Mouse (Mus musculus) megakaryocyte, embryonic 14.5 days (primary cell): ENCODE measurements at regions not wholly inside any gene's neighbourhood (a gene's known extent, or its start where the extent isn't known, plus 50 kb on each side); places are given as distances from the start of the nearest gene placed in this dataset.

Source experiments
- FLI1 ChIP-seq: IDR thresholded peaks from 2 replicates; pipeline ENCODE4 v1.6.1; 2012; ENCODE audit warnings: low read length, inconsistent platforms, mixed read lengths
- GATA1 ChIP-seq: IDR thresholded peaks from 3 replicates; pipeline ENCODE4 v1.6.1; 2012; ENCODE audit warnings: mixed read lengths, low read length, inconsistent platforms, borderline replicate concordance

- no peak for TF ChIP-seq GATA1
- TF ChIP-seq FLI1: no peak
Measured at GRCm38 (mm10) chr7:68621080-68621479, 128.0 kb downstream of the Arrdc4 start.
